Mouse (Mus musculus) hindbrain, embryonic 16.5 days (tissue): ENCODE measurements around the gene Ankdd1a. TPM values are rescaled to one million over a fixed set of nuclear protein-coding genes. Genes with fewer than 3 reads are reported as not detected.

Experiments used
- ATAC-seq: fragments of 200-750 bp; cut with Nextera tagmentation; 2 replicates; pipeline ENCODE4 v1.8.0; 2017; ENCODE audit warnings: moderate TSS enrichment, moderate library complexity
- H3K27ac ChIP-seq: fragments of 300-500 bp; sonication (generic); 2 replicates; pipeline ENCODE4 v1.5.1; 2014; ENCODE audit warnings: low read depth, mild to moderate bottlenecking, control low read depth, low read length, moderate library complexity
- H3K27me3 ChIP-seq: fragments of 300-500 bp; sonication (generic); replicated peaks from 2 replicates; pipeline ENCODE4 v1.6.1; 2014; ENCODE audit warnings: low read length; ENCODE audit not compliant: control insufficient read depth, insufficient read depth
- H3K36me3 ChIP-seq: fragments of 300-500 bp; sonication (generic); 2 replicates; pipeline ENCODE4 v1.6.1; 2014; ENCODE audit warnings: mild to moderate bottlenecking, low read length, moderate library complexity, mixed read lengths; ENCODE audit not compliant: control insufficient read depth, insufficient read depth
- H3K4me1 ChIP-seq: fragments of 300-500 bp; sonication (generic); 2 replicates; pipeline ENCODE4 v1.6.1; 2014; ENCODE audit warnings: low read depth, low read length; ENCODE audit not compliant: control insufficient read depth, insufficient read depth
- H3K4me2 ChIP-seq: fragments of 300-500 bp; sonication (generic); 2 replicates; pipeline ENCODE4 v1.6.1; 2014; ENCODE audit warnings: mild to moderate bottlenecking, low read length, control low read depth, moderate library complexity
- H3K4me3 ChIP-seq: fragments of 300-500 bp; sonication (generic); 2 replicates; pipeline ENCODE4 v1.5.1; 2014; ENCODE audit warnings: mild to moderate bottlenecking, low read length, control low read depth, moderate library complexity
- H3K9ac ChIP-seq: fragments of 300-500 bp; sonication (generic); 2 replicates; pipeline ENCODE4 v1.6.1; 2014; ENCODE audit warnings: low read depth, mild to moderate bottlenecking, control low read depth, low read length, moderate library complexity
- H3K9me3 ChIP-seq: fragments of 300-500 bp; sonication (generic); 2 replicates; pipeline ENCODE4 v1.6.1; 2014; ENCODE audit warnings: mild to moderate bottlenecking, low read length, moderate library complexity; ENCODE audit not compliant: control insufficient read depth
- WGBS: fragments of 180-500 bp; shearing (Covaris S2); extraction: QIAGEN DNeasy Blood & Tissue Kit; methylation state at CpG from one replicate; pipeline ENCODE4 v1.1.7; 2014; 5-methylcytosine and 5-hydroxymethylcytosine counted together
- polyA plus RNA-seq: library from polyadenylated mRNA; unstranded; fragments of >200 nt; fragmentation: Nextera tagmentation; extraction: Ambion mirVana; gene quantifications from 2 replicates; pipeline ENCODE4 v1.2.1, GENCODE M21; 2015

Gene Ankdd1a
- polyA plus RNA-seq, 1 experiment from 2014 or later = 1.2 TPM

- no peaks in the 10 kb centered on the region for H3K9me3 ChIP-seq
- 94% methylated on average over 2 of the region's 2 CpGs for WGBS
- no peak for ATAC-seq
Measured at GRCm38 (mm10) chr9:65492351-65492750, 27.6 kb downstream of the Ankdd1a start.

GRCm38 (mm10) chr9:65491476-65491875 is 28.5 kb downstream of the Ankdd1a start:
- Histone ChIP-seq H3K4me2 (no peak overlapping the region), H3K4me3 (no peak overlapping the region), H3K4me1 (no peaks in the 10 kb centered on the region), H3K9ac (no peak overlapping the region), H3K36me3 (peaks cover 6% of the 10 kb centered on the region), H3K9me3 (no peaks in the 10 kb centered on the region), H3K27me3 (no peaks in the 10 kb centered on the region), H3K27ac (no peak overlapping the region)
- no peak for ATAC-seq
- WGBS = 96% methylated on average over 3 of the region's 3 CpGs

More at GRCm38 (mm10) chr9:65492351-65492750, 27.6 kb downstream of the Ankdd1a start:
- Histone ChIP-seq H3K27ac (no peak overlapping the region), H3K27me3 (no peaks in the 10 kb centered on the region), H3K4me3 (no peak overlapping the region), H3K4me1 (no peaks in the 10 kb centered on the region), H3K36me3 (no peaks in the 10 kb centered on the region), H3K9ac (no peak overlapping the region), H3K4me2 (no peak overlapping the region)

GRCm38 (mm10) chr9:65480071-65480470 is 39.9 kb downstream of the Ankdd1a start:
- ATAC-seq = no peak
- H3K9me3 ChIP-seq = no peaks in the 10 kb centered on the region

GRCm38 (mm10) chr9:65479158-65479557 is 40.8 kb downstream of the Ankdd1a start:
- H3K27me3 ChIP-seq = no peaks in the 10 kb centered on the region
- H3K9me3 ChIP-seq = no peaks in the 10 kb centered on the region
- no peak overlapping the region for H3K9ac ChIP-seq
- no peak overlapping the region for H3K4me3 ChIP-seq
- no peak for ATAC-seq
- H3K4me2 ChIP-seq = no peak overlapping the region
- WGBS = 89% methylated on average over 8 of the region's 8 CpGs
- H3K4me1 ChIP-seq = no peaks in the 10 kb centered on the region
- peaks cover 28% of the 10 kb centered on the region for H3K36me3 ChIP-seq
- H3K27ac ChIP-seq = no peak overlapping the region

More at GRCm38 (mm10) chr9:65480071-65480470, 39.9 kb downstream of the Ankdd1a start:
- Histone ChIP-seq H3K4me1 (no peaks in the 10 kb centered on the region), H3K36me3 (peaks cover 32% of the 10 kb centered on the region), H3K27me3 (no peaks in the 10 kb centered on the region), H3K27ac (no peak overlapping the region), H3K4me2 (no peak overlapping the region), H3K9ac (no peak overlapping the region), H3K4me3 (no peak overlapping the region)
- 89% methylated on average over 5 of the region's 5 CpGs for WGBS

GRCm38 (mm10) chr9:65472769-65473168 is 47.2 kb downstream of the Ankdd1a start:
- no peaks in the 10 kb centered on the region for H3K27me3 ChIP-seq
- no peaks in the 10 kb centered on the region for H3K4me1 ChIP-seq
- H3K27ac ChIP-seq = no peak overlapping the region
- ATAC-seq = no peak
- H3K9ac ChIP-seq = no peak overlapping the region
- no peak overlapping the region for H3K4me2 ChIP-seq
- no peak overlapping the region for H3K4me3 ChIP-seq
- H3K36me3 ChIP-seq = peaks cover 18% of the 10 kb centered on the region
- WGBS = 90% methylated on average over 4 of the region's 4 CpGs
- H3K9me3 ChIP-seq = no peaks in the 10 kb centered on the region

- Histone ChIP-seq H3K4me3 (no peak overlapping the region), H3K36me3 (peaks cover 21% of the 10 kb centered on the region), H3K9ac (no peak overlapping the region), H3K27ac (no peak overlapping the region), H3K27me3 (no peaks in the 10 kb centered on the region), H3K4me2 (no peak overlapping the region), H3K9me3 (no peaks in the 10 kb centered on the region), H3K4me1 (peaks cover 3% of the 10 kb centered on the region)
- ATAC-seq = no peak
- 63% methylated on average over 11 of the region's 11 CpGs for WGBS
Measured at GRCm38 (mm10) chr9:65467686-65468085, 52.3 kb downstream of the Ankdd1a start.

GRCm38 (mm10) chr9:65465241-65465640 is 54.8 kb downstream of the Ankdd1a start:
- no peak overlapping the region for H3K27ac ChIP-seq
- no peak overlapping the region for H3K9ac ChIP-seq
- H3K4me2 ChIP-seq = no peak overlapping the region
- no peak overlapping the region for H3K4me3 ChIP-seq
- WGBS = 95% methylated on average over 2 of the region's 2 CpGs
- H3K4me1 ChIP-seq = peaks cover 17% of the 10 kb centered on the region
- H3K27me3 ChIP-seq = no peaks in the 10 kb centered on the region
- no peaks in the 10 kb centered on the region for H3K9me3 ChIP-seq
- no peak for ATAC-seq
- peaks cover 16% of the 10 kb centered on the region for H3K36me3 ChIP-seq

GRCm38 (mm10) chr9:65464161-65464560 is 55.8 kb downstream of the Ankdd1a start:
- Histone ChIP-seq H3K9ac (no peak overlapping the region), H3K9me3 (no peaks in the 10 kb centered on the region), H3K4me3 (no peak overlapping the region), H3K4me2 (no peak overlapping the region), H3K27ac (no peak overlapping the region), H3K27me3 (no peaks in the 10 kb centered on the region), H3K4me1 (peaks cover 18% of the 10 kb centered on the region), H3K36me3 (peaks cover 11% of the 10 kb centered on the region)
- no peak for ATAC-seq
- WGBS = 90% methylated on average over 6 of the region's 6 CpGs

- peaks cover 18% of the 10 kb centered on the region for H3K4me1 ChIP-seq
- peaks cover 8% of the 10 kb centered on the region for H3K36me3 ChIP-seq
- H3K9me3 ChIP-seq = no peaks in the 10 kb centered on the region
- H3K4me3 ChIP-seq = no peak overlapping the region
- ATAC-seq = no peak
- no peak overlapping the region for H3K4me2 ChIP-seq
- no peak overlapping the region for H3K27ac ChIP-seq
- H3K9ac ChIP-seq = no peak overlapping the region
- WGBS = 81% methylated on average over 5 of the region's 5 CpGs
- H3K27me3 ChIP-seq = no peaks in the 10 kb centered on the region
Measured at GRCm38 (mm10) chr9:65462544-65462943, 57.4 kb downstream of the Ankdd1a start.
